Mouse (Mus musculus): Measurements from ENCODE around the gene Agap3. TPM values are rescaled to one million over a fixed set of nuclear protein-coding genes. Genes with fewer than 3 reads are reported as not detected.

The Agap3 gene
- polyA plus RNA-seq, 1 experiment from 2014 or later: 5.0 TPM

DNA sequence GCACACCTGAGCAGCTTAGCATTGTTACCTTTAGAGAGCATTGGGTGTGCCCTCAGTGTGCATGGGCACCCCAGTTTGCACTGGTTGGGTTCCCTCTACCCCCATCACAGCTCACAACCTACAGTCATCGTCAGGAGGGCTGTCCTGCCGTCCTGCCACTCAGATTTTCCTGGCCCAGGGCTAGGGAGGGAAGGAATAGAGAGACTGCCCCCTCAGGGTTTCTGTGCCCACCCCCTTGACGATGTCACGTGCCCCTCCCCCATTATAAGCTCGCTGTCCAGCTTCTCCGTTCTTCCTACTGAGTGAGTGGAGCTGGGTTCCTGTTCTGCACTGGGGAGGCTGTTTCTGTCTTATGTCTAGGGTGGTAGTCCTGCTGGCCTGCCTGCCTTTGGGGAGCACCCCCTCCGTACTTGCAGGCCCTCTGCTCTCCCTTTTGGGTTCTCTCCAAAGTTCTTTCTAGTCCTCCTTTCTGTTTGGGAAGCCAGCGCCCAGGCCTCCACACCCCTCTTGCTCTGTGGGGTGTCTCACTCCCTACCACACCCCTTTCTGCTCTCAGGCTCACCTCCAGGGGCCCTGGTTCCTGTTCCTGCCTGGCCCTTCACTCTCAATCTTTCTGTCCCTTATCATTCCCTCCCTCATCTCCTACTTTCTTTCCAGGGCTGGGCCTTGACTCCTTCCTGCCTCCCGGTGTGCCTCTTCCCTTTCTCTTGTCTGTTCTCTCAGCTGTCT lies 25.3 kb upstream of the Agap3 start:
- Histone ChIP-seq H3K4me1 (ENCODE audit: control insufficient read depth, low read depth, low read length) (peaks cover 37% of the 10 kb centered on the region), H3K27me3 (ENCODE audit: control insufficient read depth, insufficient read depth, low read depth, low read length) (no peaks in the 10 kb centered on the region), H3K9me3 (replicated peaks; ENCODE audit: control insufficient read depth, low read length) (no peaks in the 10 kb centered on the region), H3K27ac (ENCODE audit: low read length) (no peak overlapping the region), H3K9ac (ENCODE audit: low read depth, low read length) (no peak overlapping the region), H3K36me3 (ENCODE audit: control insufficient read depth, insufficient read depth) (peaks cover 5% of the 10 kb centered on the region; the same call in 1 of the 2 replicates), H3K4me3 (ENCODE audit: low read depth, low read length) (peak overlapping the region; percentile 74; the same call in 1 of the 2 replicates), H3K4me2 (ENCODE audit: low read depth, low read length) (peak overlapping the region; percentile 89)
- 12% methylated on average over 9 of the region's 9 CpGs for WGBS (ENCODE audit: insufficient replicate concordance)
- no peak for ATAC-seq (ENCODE audit: low read depth)

DNA sequence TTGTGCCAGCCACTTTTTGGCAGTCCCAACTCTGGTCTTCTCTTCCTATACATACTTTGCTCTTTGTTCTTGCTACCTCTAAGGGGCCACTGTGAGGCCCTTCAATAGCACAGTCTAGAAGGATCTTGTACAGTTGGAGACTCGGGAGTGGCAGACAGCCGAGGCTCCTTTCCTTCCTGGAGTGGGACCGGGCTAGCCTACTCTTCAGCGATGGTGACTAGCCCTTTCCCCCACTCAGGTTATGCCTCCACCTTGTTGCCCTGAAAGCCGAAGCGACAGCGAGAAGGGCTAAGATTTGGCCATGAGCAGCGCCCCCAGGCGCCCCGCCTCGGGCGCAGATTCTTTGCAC lies 24.7 kb upstream of the Agap3 start:
- H3K4me1 ChIP-seq (ENCODE audit: control insufficient read depth, low read depth, low read length): peaks cover 37% of the 10 kb centered on the region
- no peaks in the 10 kb centered on the region for H3K9me3 ChIP-seq (replicated peaks; ENCODE audit: control insufficient read depth, low read length)
- 36% methylated on average over 12 of the region's 12 CpGs for WGBS (ENCODE audit: insufficient replicate concordance)
- peaks cover 6% of the 10 kb centered on the region; the same call in 1 of the 2 replicates for H3K36me3 ChIP-seq (ENCODE audit: control insufficient read depth, insufficient read depth)
- no peak overlapping the region for H3K4me3 ChIP-seq (ENCODE audit: low read depth, low read length)
- no peak overlapping the region for H3K9ac ChIP-seq (ENCODE audit: low read depth, low read length)
- no peaks in the 10 kb centered on the region for H3K27me3 ChIP-seq (ENCODE audit: control insufficient read depth, insufficient read depth, low read depth, low read length)
- H3K27ac ChIP-seq (ENCODE audit: low read length): no peak overlapping the region
- no peak for ATAC-seq (ENCODE audit: low read depth)
- peak overlapping the region; percentile 7; the same call in 1 of the 2 replicates for H3K4me2 ChIP-seq (ENCODE audit: low read depth, low read length)

DNA sequence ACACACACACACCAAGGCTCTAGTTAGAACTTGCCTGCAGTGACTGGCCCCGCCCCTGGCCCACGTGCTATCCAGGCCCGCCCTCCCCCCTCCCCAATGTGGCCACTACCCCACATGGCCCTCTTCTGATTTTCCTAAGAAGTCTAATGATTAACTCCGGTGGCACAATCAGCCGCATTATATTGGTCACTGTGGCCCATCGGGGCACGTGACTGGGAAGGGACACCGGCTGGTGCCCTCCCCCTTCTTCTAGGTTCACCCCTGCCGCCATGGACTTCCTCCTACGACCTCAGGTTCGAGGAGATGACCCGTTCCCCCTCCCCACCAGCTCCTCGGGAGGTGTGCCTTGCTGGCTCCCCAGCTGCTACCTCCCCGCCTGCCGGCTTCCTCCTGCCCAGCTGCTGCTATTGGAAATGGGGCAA lies 24.0 kb upstream of the Agap3 start:
- 8% methylated on average over 15 of the region's 15 CpGs for WGBS (ENCODE audit: insufficient replicate concordance)
- Histone ChIP-seq H3K27ac (ENCODE audit: low read length) (no peak overlapping the region), H3K4me3 (ENCODE audit: low read depth, low read length) (peak overlapping the region; percentile 41), H3K27me3 (ENCODE audit: control insufficient read depth, insufficient read depth, low read depth, low read length) (no peaks in the 10 kb centered on the region), H3K4me1 (ENCODE audit: control insufficient read depth, low read depth, low read length) (peaks cover 33% of the 10 kb centered on the region), H3K36me3 (ENCODE audit: control insufficient read depth, insufficient read depth) (peaks cover 9% of the 10 kb centered on the region; the same call in 1 of the 2 replicates), H3K4me2 (ENCODE audit: low read depth, low read length) (peak overlapping the region; percentile 46), H3K9ac (ENCODE audit: low read depth, low read length) (peak overlapping the region; percentile 19; the same call in 1 of the 2 replicates), H3K9me3 (replicated peaks; ENCODE audit: control insufficient read depth, low read length) (no peaks in the 10 kb centered on the region)
- ATAC-seq (ENCODE audit: low read depth): peak; percentile 25

DNA sequence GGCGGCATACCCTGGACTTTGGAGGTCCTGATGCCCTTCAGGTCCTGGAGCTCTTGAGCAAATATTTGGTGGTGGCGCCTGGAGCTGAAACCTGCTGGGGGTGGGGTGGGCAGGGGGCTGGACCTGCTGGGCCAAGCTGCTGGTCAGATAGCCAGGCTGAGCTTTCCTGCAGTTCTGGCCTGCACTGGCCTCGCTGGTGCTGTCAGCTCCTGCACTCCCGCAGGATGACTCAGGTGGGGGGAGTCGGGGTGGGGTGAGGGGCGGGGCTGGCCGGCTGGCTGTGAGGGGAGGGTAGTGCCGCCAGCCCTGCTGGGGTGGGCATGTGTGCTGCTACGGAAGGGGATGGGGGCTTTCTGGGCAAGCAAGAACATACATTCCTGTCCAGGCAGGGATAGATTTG lies 23.4 kb upstream of the Agap3 start:
- 38% methylated on average over 9 of the region's 9 CpGs for WGBS (ENCODE audit: insufficient replicate concordance)
- no peak for ATAC-seq (ENCODE audit: low read depth)
- H3K9ac ChIP-seq (ENCODE audit: low read depth, low read length): no peak overlapping the region
- peak overlapping the region; percentile 46 for H3K4me2 ChIP-seq (ENCODE audit: low read depth, low read length)
- peaks cover 9% of the 10 kb centered on the region; the same call in 1 of the 2 replicates for H3K36me3 ChIP-seq (ENCODE audit: control insufficient read depth, insufficient read depth)
- H3K4me1 ChIP-seq (ENCODE audit: control insufficient read depth, low read depth, low read length): peaks cover 31% of the 10 kb centered on the region
- H3K9me3 ChIP-seq (replicated peaks; ENCODE audit: control insufficient read depth, low read length): no peaks in the 10 kb centered on the region
- peak overlapping the region; percentile 41 for H3K4me3 ChIP-seq (ENCODE audit: low read depth, low read length)
- H3K27me3 ChIP-seq (ENCODE audit: control insufficient read depth, insufficient read depth, low read depth, low read length): no peaks in the 10 kb centered on the region
- 0 out of 2 replicates have a peak overlapping the region, but pooled peaks have one; percentile 12 for H3K27ac ChIP-seq (ENCODE audit: low read length)

DNA sequence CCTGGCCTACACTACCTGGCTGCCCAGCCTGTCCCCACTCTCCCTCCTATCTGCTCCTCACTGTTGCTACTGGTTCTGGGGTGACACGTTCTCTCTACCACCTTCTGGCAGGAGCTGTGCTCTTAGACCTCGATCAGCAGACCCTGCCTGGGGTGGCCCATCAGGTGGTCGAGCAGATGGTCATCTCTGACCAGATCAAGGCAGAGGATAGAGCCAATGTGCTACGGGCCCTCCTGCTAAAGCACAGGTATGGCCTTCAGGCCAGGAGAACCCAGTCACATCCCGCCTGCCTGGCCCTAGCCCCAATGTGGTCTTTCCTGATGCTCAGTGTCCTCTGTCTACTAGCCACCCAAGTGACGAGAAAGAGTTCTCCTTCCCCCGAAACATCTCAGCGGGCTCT lies 18.0 kb upstream of the Agap3 start:
- ATAC-seq (ENCODE audit: low read depth): no peak
- H3K27ac ChIP-seq (ENCODE audit: low read length): no peak overlapping the region
- no peaks in the 10 kb centered on the region for H3K4me1 ChIP-seq (ENCODE audit: control insufficient read depth, low read depth, low read length)
- no peaks in the 10 kb centered on the region for H3K9me3 ChIP-seq (replicated peaks; ENCODE audit: control insufficient read depth, low read length)
- H3K9ac ChIP-seq (ENCODE audit: low read depth, low read length): no peak overlapping the region
- no peak overlapping the region for H3K4me3 ChIP-seq (ENCODE audit: low read depth, low read length)
- no peaks in the 10 kb centered on the region for H3K27me3 ChIP-seq (ENCODE audit: control insufficient read depth, insufficient read depth, low read depth, low read length)
- H3K36me3 ChIP-seq (ENCODE audit: control insufficient read depth, insufficient read depth): peaks cover 19% of the 10 kb centered on the region
- no peak overlapping the region for H3K4me2 ChIP-seq (ENCODE audit: low read depth, low read length)
- WGBS (ENCODE audit: insufficient replicate concordance): 71% methylated on average over 8 of the region's 8 CpGs

DNA sequence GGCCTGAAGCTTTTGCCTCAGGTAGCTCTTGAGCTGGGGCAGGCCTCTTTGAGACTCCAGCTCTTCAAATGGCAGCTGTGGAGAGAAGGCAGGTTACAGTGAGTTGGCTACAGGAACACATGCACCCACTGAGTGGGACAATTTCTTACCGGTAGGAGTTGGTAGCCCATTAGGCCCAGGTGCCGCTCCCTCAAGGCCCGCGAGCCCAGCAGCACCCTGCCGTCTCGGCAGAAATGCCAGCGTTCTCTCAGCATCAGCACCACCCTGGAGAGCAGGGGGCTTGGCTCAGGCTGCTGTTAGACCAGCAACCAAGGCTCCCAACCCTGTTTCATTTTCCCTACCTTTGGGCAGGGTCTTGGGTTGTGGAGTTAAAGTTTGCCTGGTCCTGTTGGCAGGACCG lies 10.8 kb upstream of the Agap3 start:
- 85% methylated on average over 8 of the region's 8 CpGs for WGBS (ENCODE audit: insufficient replicate concordance)
- Histone ChIP-seq H3K9me3 (replicated peaks; ENCODE audit: control insufficient read depth, low read length) (no peaks in the 10 kb centered on the region), H3K27me3 (ENCODE audit: control insufficient read depth, insufficient read depth, low read depth, low read length) (no peaks in the 10 kb centered on the region), H3K4me2 (ENCODE audit: low read depth, low read length) (no peak overlapping the region), H3K27ac (ENCODE audit: low read length) (no peak overlapping the region), H3K4me3 (ENCODE audit: low read depth, low read length) (no peak overlapping the region), H3K4me1 (ENCODE audit: control insufficient read depth, low read depth, low read length) (peaks cover 24% of the 10 kb centered on the region), H3K9ac (ENCODE audit: low read depth, low read length) (no peak overlapping the region), H3K36me3 (ENCODE audit: control insufficient read depth, insufficient read depth) (peaks cover 16% of the 10 kb centered on the region)
- no peak for ATAC-seq (ENCODE audit: low read depth)

DNA sequence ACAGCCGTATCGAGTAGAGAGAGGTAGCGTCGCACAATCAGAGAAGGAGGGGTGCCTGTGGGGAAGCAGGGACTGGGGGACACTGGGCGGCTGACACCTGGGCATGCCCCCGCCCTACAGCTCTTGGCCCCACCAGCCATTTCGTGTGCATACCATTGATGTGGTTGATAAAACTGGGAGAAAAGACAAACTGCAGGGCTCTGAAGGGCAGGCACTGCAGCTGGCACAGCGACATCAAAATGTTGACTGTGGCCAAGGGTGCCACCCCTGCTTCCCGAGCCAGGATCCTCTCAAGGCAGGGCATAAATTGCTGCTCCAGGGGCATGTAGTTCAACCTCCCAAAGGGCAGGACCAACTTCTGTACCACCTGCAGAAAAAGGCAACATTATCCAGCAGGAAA lies 9.9 kb upstream of the Agap3 start:
- peaks cover 26% of the 10 kb centered on the region for H3K4me1 ChIP-seq (ENCODE audit: control insufficient read depth, low read depth, low read length)
- no peaks in the 10 kb centered on the region for H3K27me3 ChIP-seq (ENCODE audit: control insufficient read depth, insufficient read depth, low read depth, low read length)
- H3K4me2 ChIP-seq (ENCODE audit: low read depth, low read length): no peak overlapping the region
- H3K9ac ChIP-seq (ENCODE audit: low read depth, low read length): no peak overlapping the region
- H3K4me3 ChIP-seq (ENCODE audit: low read depth, low read length): no peak overlapping the region
- no peaks in the 10 kb centered on the region for H3K9me3 ChIP-seq (replicated peaks; ENCODE audit: control insufficient read depth, low read length)
- H3K27ac ChIP-seq (ENCODE audit: low read length): no peak overlapping the region
- peaks cover 16% of the 10 kb centered on the region for H3K36me3 ChIP-seq (ENCODE audit: control insufficient read depth, insufficient read depth)
- 87% methylated on average over 9 of the region's 9 CpGs for WGBS (ENCODE audit: insufficient replicate concordance)
- ATAC-seq (ENCODE audit: low read depth): no peak

DNA sequence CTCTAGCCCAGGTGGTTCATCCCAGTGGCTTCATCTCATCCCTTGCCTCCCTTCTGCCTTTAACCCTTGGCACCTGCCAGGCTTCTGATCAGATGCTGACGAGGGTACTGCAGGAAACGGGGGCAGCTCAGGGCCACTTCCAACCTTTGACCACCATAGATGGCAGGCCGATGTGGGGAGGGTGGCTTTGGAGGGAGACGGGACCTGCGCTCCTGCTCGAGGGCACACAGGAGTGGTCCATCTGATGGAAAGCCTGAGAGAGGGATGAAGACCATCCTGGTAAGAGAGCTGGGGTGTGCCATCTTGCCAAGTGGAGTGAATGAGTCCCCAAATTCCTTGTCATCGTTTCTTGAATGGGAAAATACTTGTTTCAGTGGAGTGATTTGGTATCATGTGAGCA lies 8.8 kb upstream of the Agap3 start:
- H3K36me3 ChIP-seq (ENCODE audit: control insufficient read depth, insufficient read depth): peaks cover 16% of the 10 kb centered on the region
- H3K4me3 ChIP-seq (ENCODE audit: low read depth, low read length): no peak overlapping the region
- no peak overlapping the region for H3K27ac ChIP-seq (ENCODE audit: low read length)
- H3K9ac ChIP-seq (ENCODE audit: low read depth, low read length): no peak overlapping the region
- peaks cover 36% of the 10 kb centered on the region for H3K4me1 ChIP-seq (ENCODE audit: control insufficient read depth, low read depth, low read length)
- no peak overlapping the region for H3K4me2 ChIP-seq (ENCODE audit: low read depth, low read length)
- H3K9me3 ChIP-seq (replicated peaks; ENCODE audit: control insufficient read depth, low read length): no peaks in the 10 kb centered on the region
- no peaks in the 10 kb centered on the region for H3K27me3 ChIP-seq (ENCODE audit: control insufficient read depth, insufficient read depth, low read depth, low read length)
- 81% methylated on average over 7 of the region's 7 CpGs for WGBS (ENCODE audit: insufficient replicate concordance)
- ATAC-seq (ENCODE audit: low read depth): no peak

DNA sequence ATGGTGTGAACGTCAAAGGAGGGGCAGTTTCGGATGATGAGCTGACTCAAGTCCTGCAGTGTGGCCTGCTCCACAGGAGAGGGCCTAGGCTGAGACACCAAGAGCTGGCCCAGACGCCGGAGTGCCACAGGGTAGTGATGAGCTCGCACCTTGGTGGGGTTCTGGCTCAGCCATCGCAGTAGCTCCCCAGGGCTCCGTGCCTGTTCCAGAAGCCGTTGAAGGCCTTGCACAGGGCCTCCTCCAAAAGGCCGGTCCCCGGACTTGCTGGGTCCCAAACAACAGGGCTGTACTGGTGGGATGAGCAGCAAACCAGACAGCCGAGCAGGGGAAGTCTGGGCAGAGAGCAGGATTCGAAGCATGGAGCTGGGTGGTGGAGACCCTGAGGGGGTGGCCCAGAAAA lies 8.1 kb upstream of the Agap3 start:
- H3K4me2 ChIP-seq (ENCODE audit: low read depth, low read length): peak overlapping the region; percentile 96
- H3K9me3 ChIP-seq (replicated peaks; ENCODE audit: control insufficient read depth, low read length): no peaks in the 10 kb centered on the region
- ATAC-seq (ENCODE audit: low read depth): no peak
- H3K4me1 ChIP-seq (ENCODE audit: control insufficient read depth, low read depth, low read length): peaks cover 36% of the 10 kb centered on the region
- no peak overlapping the region for H3K27ac ChIP-seq (ENCODE audit: low read length)
- no peaks in the 10 kb centered on the region for H3K27me3 ChIP-seq (ENCODE audit: control insufficient read depth, insufficient read depth, low read depth, low read length)
- WGBS (ENCODE audit: insufficient replicate concordance): 84% methylated on average over 12 of the region's 12 CpGs
- peaks cover 16% of the 10 kb centered on the region for H3K36me3 ChIP-seq (ENCODE audit: control insufficient read depth, insufficient read depth)
- H3K9ac ChIP-seq (ENCODE audit: low read depth, low read length): peak overlapping the region; percentile 92
- peak overlapping the region; percentile 94 for H3K4me3 ChIP-seq (ENCODE audit: low read depth, low read length)
